Mouse (Mus musculus): ENCODE results near the gene Sdhd.

Gene Sdhd

DNA sequence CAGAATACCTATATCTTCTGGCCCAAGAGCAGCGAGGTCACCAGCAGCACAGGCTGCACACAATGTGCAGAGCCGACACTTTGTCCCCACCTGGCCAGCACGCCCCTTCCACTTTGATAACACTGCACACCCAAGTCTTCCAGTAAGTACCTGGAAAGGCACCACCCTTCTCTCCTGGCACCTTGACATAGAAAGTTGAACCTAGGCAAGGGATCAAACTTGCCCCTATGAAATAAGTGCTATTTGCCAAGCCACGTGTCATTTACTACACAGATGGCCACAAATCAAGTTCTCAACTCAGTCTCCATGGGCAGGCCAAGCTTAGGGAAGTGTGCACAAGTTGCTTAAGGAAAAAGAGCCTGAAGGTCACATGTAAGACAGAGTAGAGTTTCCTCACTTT is 16.7 kb downstream of the Sdhd start:
- no peak for DNase-seq (ENCODE audit: low spot score in 2 of 2)

- DNase-seq (ENCODE audit: low spot score in 2 of 2) = no peak
Measured at GRCm38 (mm10) chr9:50585145-50585818, 18.3 kb downstream of the Sdhd start.

GRCm38 (mm10) chr9:50580370-50580769 is 23.2 kb downstream of the Sdhd start:
- no peak for DNase-seq (ENCODE audit: low spot score in 2 of 2)

- no peak for DNase-seq (ENCODE audit: low spot score in 2 of 2)
Measured at GRCm38 (mm10) chr9:50569599-50570525, 33.8 kb downstream of the Sdhd start.

- no peak for DNase-seq (ENCODE audit: low spot score in 2 of 2)
Measured at GRCm38 (mm10) chr9:50567881-50568280, 35.7 kb downstream of the Sdhd start.

DNA sequence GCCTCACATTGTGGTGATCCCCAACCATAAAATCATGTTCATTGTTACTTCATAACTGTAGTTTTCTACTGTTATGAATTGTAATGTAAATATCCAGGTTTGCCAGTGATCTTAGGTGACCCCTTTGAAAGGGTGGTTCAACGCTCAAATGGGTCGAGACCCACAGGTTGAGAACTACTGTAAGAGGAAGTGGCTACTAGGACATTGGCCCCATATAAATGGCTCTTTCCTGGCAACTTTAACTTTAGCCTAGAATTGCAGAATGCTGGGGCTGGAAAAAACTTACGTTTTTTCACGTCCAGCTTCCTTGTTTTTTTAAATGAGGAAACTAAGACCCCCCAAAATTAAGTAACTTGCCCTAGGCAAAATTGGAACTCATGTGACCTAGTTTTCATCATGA is 36.2 kb downstream of the Sdhd start:
- DNase-seq (ENCODE audit: low spot score in 2 of 2) = no peak

DNA sequence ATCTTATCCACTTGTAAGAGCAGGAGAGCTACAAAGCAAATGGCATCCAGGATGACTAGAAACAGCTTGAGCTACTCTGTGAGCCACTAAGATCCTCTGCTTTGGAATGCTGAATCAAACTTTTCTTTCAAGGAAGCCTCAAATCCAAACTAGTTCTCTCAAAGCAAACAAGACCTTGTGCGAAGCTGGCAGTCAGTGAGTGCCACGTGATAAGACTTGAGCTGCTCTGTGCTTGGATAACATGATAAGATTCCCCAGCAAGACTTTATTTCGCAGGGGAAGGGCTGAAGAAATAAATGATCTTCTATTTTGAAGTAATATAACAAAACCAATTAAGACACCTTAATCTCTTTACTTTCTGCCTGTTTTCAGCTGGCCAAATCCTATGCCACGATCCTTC is 37.7 kb downstream of the Sdhd start:
- no peak for DNase-seq (ENCODE audit: low spot score in 2 of 2)

DNA sequence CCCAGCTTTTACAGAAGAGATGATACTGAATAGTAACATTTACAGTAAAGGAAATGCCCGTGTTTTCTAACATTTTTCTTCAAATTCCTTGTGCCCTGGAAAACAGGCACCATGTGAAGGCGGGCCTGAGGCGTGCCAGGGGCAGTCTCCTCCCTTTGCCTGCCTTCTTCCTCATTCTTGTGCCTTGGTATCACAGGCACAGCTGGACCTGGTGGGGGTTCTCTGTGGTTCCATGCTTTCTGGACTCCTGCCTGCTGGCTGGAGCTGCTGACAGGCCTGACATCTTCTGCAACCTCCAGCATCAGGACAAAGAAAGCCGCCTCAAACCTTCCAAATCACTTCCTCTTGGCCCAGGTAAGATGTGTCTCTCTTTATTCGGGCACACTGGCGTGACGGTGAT is 38.4 kb downstream of the Sdhd start:
- no peak for DNase-seq (ENCODE audit: low spot score in 2 of 2)

GRCm38 (mm10) chr9:50561918-50562360 is 41.7 kb downstream of the Sdhd start:
- DNase-seq (ENCODE audit: low spot score in 2 of 2) = no peak

- DNase-seq (ENCODE audit: low spot score in 2 of 2) = no peak
Measured at GRCm38 (mm10) chr9:50561145-50561917, 42.3 kb downstream of the Sdhd start, which contains the start of gene Tex12. Tex12 (minus strand) TSS chr9:50561325.

DNA sequence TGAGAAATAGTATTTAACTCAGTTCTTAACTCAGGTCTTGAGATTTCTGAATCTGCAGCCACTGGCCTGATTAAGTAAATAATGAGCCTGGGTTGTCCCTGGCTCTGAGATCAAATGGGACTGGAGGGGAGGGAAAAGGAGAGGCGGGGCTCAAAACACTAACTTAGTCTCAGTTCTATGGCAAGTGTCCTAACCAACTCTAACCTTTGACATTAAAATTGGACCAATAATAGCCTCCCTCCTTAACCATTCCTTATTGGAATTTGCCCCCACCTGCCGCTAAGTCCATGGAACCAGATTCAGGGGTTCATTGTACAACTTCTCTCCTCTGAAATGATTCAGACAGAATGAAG is 48.5 kb downstream of the Sdhd start, which contains the start of gene Bco2:
Bco2 (minus strand) TSS at position 88 of the 353 bp plus-strand sequence.
- no peak for DNase-seq (ENCODE audit: low spot score in 2 of 2)

GRCm38 (mm10) chr9:50554241-50555093 is 49.1 kb downstream of the Sdhd start, which contains the start of gene Il18:
Il18 (plus strand) TSS chr9:50554827.
- DNase-seq (ENCODE audit: low spot score in 2 of 2) = peak; percentile 21 to 60

DNA sequence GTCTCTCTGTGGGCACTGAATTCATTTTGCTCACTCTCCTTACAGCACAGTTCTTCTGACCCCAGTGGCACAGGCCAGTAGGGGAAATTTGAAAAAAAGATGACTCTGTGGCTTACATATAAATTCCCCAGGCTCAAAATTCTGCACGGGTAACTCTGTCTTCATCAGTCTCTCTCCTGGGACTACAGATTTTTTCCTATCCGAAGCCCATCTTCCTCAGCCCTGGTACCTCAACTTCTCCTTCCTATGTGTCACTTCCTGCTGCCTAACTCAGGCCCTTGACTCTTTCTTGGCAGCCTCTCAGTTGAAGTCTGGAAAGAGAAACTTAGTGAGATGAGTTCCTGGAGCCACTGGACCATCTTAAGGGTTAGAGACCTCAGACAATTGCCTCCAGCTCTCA is 50.1 kb downstream of the Sdhd start:
- DNase-seq (ENCODE audit: low spot score in 2 of 2) = no peak

GRCm38 (mm10) chr9:50552206-50552605 is 51.4 kb downstream of the Sdhd start:
- no peak for DNase-seq (ENCODE audit: low spot score in 2 of 2)

- no peak for DNase-seq (ENCODE audit: low spot score in 2 of 2)
Measured at GRCm38 (mm10) chr9:50548936-50549335, 54.7 kb downstream of the Sdhd start.

DNA sequence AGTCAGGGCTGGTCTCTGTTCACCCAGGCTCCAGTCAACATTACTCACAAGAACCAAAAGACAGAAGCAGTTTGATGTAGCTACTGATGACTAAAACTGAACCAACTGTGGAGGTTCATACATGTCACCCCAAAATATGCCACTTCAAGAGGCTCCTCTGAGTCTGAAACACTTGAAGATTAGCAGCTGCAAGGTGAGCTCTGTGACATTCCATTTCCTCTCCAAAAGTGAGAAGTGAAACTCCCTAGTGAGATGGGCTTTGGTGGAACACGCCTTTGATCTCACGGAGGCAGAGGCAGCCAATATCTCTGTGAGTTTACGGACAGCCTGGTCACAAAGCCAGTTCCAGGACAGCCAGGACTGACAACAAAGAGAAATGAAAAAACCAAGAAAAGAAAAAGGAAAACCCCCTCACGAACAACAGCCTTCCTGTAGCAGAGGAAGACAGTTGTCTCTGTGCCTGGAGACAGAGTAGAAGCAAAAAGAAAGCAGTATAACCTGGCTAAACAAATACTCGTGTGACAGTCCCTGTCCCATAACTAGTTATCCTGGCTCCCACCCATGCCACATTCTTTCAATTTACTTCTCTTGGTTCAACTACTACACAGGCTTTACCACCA is 55.6 kb downstream of the Sdhd start:
- peak in 1 of 2 experiments; percentile 57 for DNase-seq (ENCODE audit: low spot score in 2 of 2)

Data from natural killer cell, adult 2 months (primary cell).